Mouse (Mus musculus) lung, embryonic 16.5 days (tissue): ENCODE results near the gene Trim31. TPM values are rescaled to one million over a fixed set of nuclear protein-coding genes. Genes with fewer than 3 reads are reported as not detected.
"Not testable (repeated sequence)": the region's sequence is repeated elsewhere in the genome, so short reads cannot be mapped to it uniquely, and the experiment has no call there.

Experiments
- ATAC-seq: fragments of 200-750 bp; cut with Nextera tagmentation; 2 replicates; pipeline ENCODE4 v1.8.0; 2017; ENCODE audit warnings: low read depth, mild to moderate bottlenecking, moderate library complexity
- H3K27ac ChIP-seq: fragments of 300-500 bp; sonication (generic); 2 replicates; pipeline ENCODE4 v1.5.1; 2014; ENCODE audit warnings: mild to moderate bottlenecking, control low read depth, low read length
- H3K27me3 ChIP-seq: fragments of 300-500 bp; sonication (generic); 2 replicates; pipeline ENCODE4 v1.6.1; 2014; ENCODE audit warnings: low read depth, low read length, mixed read lengths; ENCODE audit not compliant: control insufficient read depth, insufficient read depth
- H3K36me3 ChIP-seq: fragments of 300-500 bp; sonication (generic); 2 replicates; pipeline ENCODE4 v1.6.1; 2014; ENCODE audit warnings: low read length; ENCODE audit not compliant: control insufficient read depth, insufficient read depth
- H3K4me1 ChIP-seq: fragments of 300-500 bp; sonication (generic); replicated peaks from 2 replicates; pipeline ENCODE4 v1.6.1; 2014; ENCODE audit warnings: low read length, mixed read lengths; ENCODE audit not compliant: control insufficient read depth, insufficient read depth
- H3K4me2 ChIP-seq: fragments of 300-500 bp; sonication (generic); 2 replicates; pipeline ENCODE4 v1.6.1; 2014; ENCODE audit warnings: low read depth, low read length, control low read depth
- H3K4me3 ChIP-seq: fragments of 300-500 bp; sonication (generic); 2 replicates; pipeline ENCODE4 v1.5.1; 2014; ENCODE audit warnings: mild to moderate bottlenecking, low read length, control low read depth
- H3K9ac ChIP-seq: fragments of 300-500 bp; sonication (generic); 2 replicates; pipeline ENCODE4 v1.6.1; 2014; ENCODE audit warnings: low read length, control low read depth
- H3K9me3 ChIP-seq: fragments of 300-500 bp; sonication (generic); 2 replicates; pipeline ENCODE4 v1.6.1; 2016; ENCODE audit warnings: low read length; ENCODE audit not compliant: control insufficient read depth
- WGBS: fragments of 180-500 bp; shearing (Covaris S2); extraction: QIAGEN DNeasy Blood & Tissue Kit; methylation state at CpG from one replicate; pipeline ENCODE4 v1.1.7; 2014; 5-methylcytosine and 5-hydroxymethylcytosine counted together
- polyA plus RNA-seq: library from polyadenylated mRNA; unstranded; fragments of >200 nt; fragmentation: Nextera tagmentation; extraction: Ambion mirVana; gene quantifications from 2 replicates; pipeline ENCODE4 v1.2.1, GENCODE M21; 2015

Trim31 gene
- polyA plus RNA-seq, 1 experiment from 2014 or later = not detected

- H3K9me3 ChIP-seq, H3K27ac ChIP-seq, H3K4me2 ChIP-seq, ATAC-seq, H3K4me3 ChIP-seq, H3K27me3 ChIP-seq, H3K9ac ChIP-seq, H3K4me1 ChIP-seq, H3K36me3 ChIP-seq: not testable (repeated sequence)
- WGBS = 79% methylated on average over 1 of the region's 1 CpGs
Measured at GRCm38 (mm10) chr17:36891496-36891895, 6.4 kb upstream of the Trim31 start.

- 0 out of 2 replicates have a peak, but pooled peaks have one; percentile 41 for ATAC-seq
- H3K4me2 ChIP-seq = no peak overlapping the region
- no peak overlapping the region for H3K9ac ChIP-seq
- no peaks in the 10 kb centered on the region for H3K9me3 ChIP-seq
- H3K27me3 ChIP-seq = no peaks in the 10 kb centered on the region
- H3K27ac ChIP-seq = no peak overlapping the region
- no peaks in the 10 kb centered on the region for H3K4me1 ChIP-seq
- no peaks in the 10 kb centered on the region for H3K36me3 ChIP-seq
- H3K4me3 ChIP-seq = no peak overlapping the region
- WGBS = 13% methylated on average over 2 of the region's 2 CpGs
Measured at GRCm38 (mm10) chr17:36892362-36892761, 5.6 kb upstream of the Trim31 start.

- no peaks in the 10 kb centered on the region for H3K36me3 ChIP-seq
- ATAC-seq = no peak
- H3K9ac ChIP-seq = no peak overlapping the region
- H3K4me2 ChIP-seq = no peak overlapping the region
- no peaks in the 10 kb centered on the region for H3K27me3 ChIP-seq
- H3K9me3 ChIP-seq = no peaks in the 10 kb centered on the region
- WGBS = 25% methylated on average over 5 of the region's 5 CpGs
- H3K27ac ChIP-seq = no peak overlapping the region
- no peak overlapping the region for H3K4me3 ChIP-seq
- no peaks in the 10 kb centered on the region for H3K4me1 ChIP-seq
Measured at GRCm38 (mm10) chr17:36893387-36893786, 4.5 kb upstream of the Trim31 start.

GRCm38 (mm10) chr17:36896583-36896982, 1.3 kb upstream of the Trim31 start:
- no peak overlapping the region for H3K9ac ChIP-seq
- H3K4me3 ChIP-seq = no peak overlapping the region
- ATAC-seq = no peak
- H3K4me1 ChIP-seq = no peaks in the 10 kb centered on the region
- no peak overlapping the region for H3K27ac ChIP-seq
- H3K27me3 ChIP-seq = no peaks in the 10 kb centered on the region
- H3K4me2 ChIP-seq = no peak overlapping the region
- H3K9me3 ChIP-seq = no peaks in the 10 kb centered on the region
- H3K36me3 ChIP-seq = no peaks in the 10 kb centered on the region
- 87% methylated on average over 1 of the region's 1 CpGs for WGBS

- Histone ChIP-seq H3K4me2 (no peak overlapping the region), H3K9ac (no peak overlapping the region), H3K36me3 (no peaks in the 10 kb centered on the region), H3K27ac (no peak overlapping the region), H3K9me3 (no peaks in the 10 kb centered on the region), H3K4me1 (no peaks in the 10 kb centered on the region), H3K4me3 (no peak overlapping the region), H3K27me3 (no peaks in the 10 kb centered on the region)
- no peak for ATAC-seq
Measured at GRCm38 (mm10) chr17:36897065-36897464, 853 bp upstream of the Trim31 start.

- ATAC-seq = no peak
- no peaks in the 10 kb centered on the region for H3K27me3 ChIP-seq
- H3K4me3 ChIP-seq = no peak overlapping the region
- H3K9ac ChIP-seq = no peak overlapping the region
- 73% methylated on average over 4 of the region's 4 CpGs for WGBS
- H3K4me1 ChIP-seq = no peaks in the 10 kb centered on the region
- H3K27ac ChIP-seq = no peak overlapping the region
- no peaks in the 10 kb centered on the region for H3K36me3 ChIP-seq
- H3K4me2 ChIP-seq = no peak overlapping the region
- H3K9me3 ChIP-seq = no peaks in the 10 kb centered on the region
Measured at GRCm38 (mm10) chr17:36899376-36899775, 1.5 kb downstream of the Trim31 start.

- 72% methylated on average over 5 of the region's 5 CpGs for WGBS
- no peaks in the 10 kb centered on the region for H3K4me1 ChIP-seq
- ATAC-seq = no peak
- H3K9ac ChIP-seq = no peak overlapping the region
- no peak overlapping the region for H3K27ac ChIP-seq
- H3K27me3 ChIP-seq = no peaks in the 10 kb centered on the region
- H3K4me3 ChIP-seq = no peak overlapping the region
- H3K36me3 ChIP-seq = no peaks in the 10 kb centered on the region
- H3K4me2 ChIP-seq = no peak overlapping the region
- H3K9me3 ChIP-seq = no peaks in the 10 kb centered on the region
Measured at GRCm38 (mm10) chr17:36900001-36900400, 2.1 kb downstream of the Trim31 start.

GRCm38 (mm10) chr17:36900691-36901090, 2.8 kb downstream of the Trim31 start:
- Histone ChIP-seq H3K4me2 (no peak overlapping the region), H3K27ac (no peak overlapping the region), H3K9me3 (no peaks in the 10 kb centered on the region), H3K9ac (no peak overlapping the region), H3K36me3 (no peaks in the 10 kb centered on the region), H3K4me3 (no peak overlapping the region), H3K27me3 (no peaks in the 10 kb centered on the region), H3K4me1 (no peaks in the 10 kb centered on the region)
- WGBS = 18% methylated on average over 1 of the region's 1 CpGs
- ATAC-seq = no peak

- no peak for ATAC-seq
- Histone ChIP-seq H3K9me3 (no peaks in the 10 kb centered on the region), H3K4me2 (no peak overlapping the region), H3K27me3 (no peaks in the 10 kb centered on the region), H3K4me3 (no peak overlapping the region), H3K4me1 (no peaks in the 10 kb centered on the region), H3K27ac (no peak overlapping the region), H3K9ac (no peak overlapping the region), H3K36me3 (no peaks in the 10 kb centered on the region)
- WGBS = 58% methylated on average over 3 of the region's 3 CpGs
Measured at GRCm38 (mm10) chr17:36903651-36904050, 5.7 kb downstream of the Trim31 start.

- Histone ChIP-seq H3K27me3 (no peaks in the 10 kb centered on the region; the same call in 1 of the 2 replicates), H3K4me3 (no peak overlapping the region), H3K4me2 (no peak overlapping the region), H3K9me3 (no peaks in the 10 kb centered on the region), H3K9ac (no peak overlapping the region), H3K36me3 (no peaks in the 10 kb centered on the region), H3K27ac (no peak overlapping the region), H3K4me1 (no peaks in the 10 kb centered on the region)
- ATAC-seq = peak; percentile 66; the same call in 1 of the 2 replicates
- WGBS = 50% methylated on average over 1 of the region's 1 CpGs
Measured at GRCm38 (mm10) chr17:36908235-36908634, 10.3 kb downstream of the Trim31 start.
